Mouse (Mus musculus): Measurements from ENCODE around the gene Dars2. TPM values are rescaled to one million over a fixed set of nuclear protein-coding genes. Genes with fewer than 3 reads are reported as not detected.

Dars2 gene
- total RNA-seq (2021) = 10 to 100 TPM; 23.8 to 25.5 TPM

DNA sequence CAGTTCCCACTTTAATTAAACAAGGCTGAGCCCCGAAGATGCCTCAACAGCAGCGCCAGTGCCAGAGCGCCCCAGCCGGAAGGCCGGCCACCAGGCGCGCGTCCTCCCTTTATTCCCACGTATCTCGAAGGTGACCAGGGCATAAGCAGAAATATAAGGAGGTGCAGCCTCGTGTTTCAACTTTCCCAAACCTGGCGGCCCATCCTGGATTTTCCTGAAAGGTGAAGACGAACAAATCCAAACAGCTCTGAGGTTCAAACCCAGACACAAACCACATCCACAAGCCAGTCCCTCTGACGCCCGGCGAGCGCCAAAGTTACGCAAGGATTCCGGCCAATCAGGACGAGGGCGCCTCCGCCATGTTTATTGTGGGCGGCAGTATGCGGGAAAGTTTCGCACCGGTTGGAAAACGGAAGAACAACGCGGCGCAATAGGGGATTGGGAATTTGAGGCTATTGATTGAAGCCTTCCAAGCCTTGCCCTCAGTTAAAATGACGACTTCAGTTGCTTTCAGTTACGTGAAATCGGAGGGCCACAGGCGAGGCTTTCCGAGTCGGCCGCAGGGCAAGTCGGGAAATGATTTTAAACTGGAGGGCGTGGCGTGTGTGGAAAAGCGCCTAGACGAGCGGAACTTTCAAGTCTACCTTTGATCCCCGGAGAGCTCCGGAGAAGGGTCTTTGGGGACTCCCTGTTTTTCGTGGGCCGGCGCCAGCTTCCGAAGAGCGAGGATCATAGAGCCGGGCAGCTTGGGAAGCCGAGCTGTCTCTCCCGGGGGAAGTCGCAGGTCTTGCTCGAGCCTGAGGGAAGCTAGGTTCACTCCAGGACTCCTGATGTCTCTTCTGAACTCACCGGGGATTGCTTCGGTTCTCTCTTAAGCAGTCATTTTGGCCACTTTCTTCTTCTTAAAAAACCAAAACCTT is at the start of gene Dars2, which contains the start of gene Cenpl:
Gene Dars2, minus strand, starts transcription at position 307 of the 920 bp plus-strand sequence.
Gene Cenpl, plus strand, starts transcription at position 362 of the 920 bp plus-strand sequence.
- peak; percentile 95 to 96 for DNase-seq
- intact Hi-C loops (cut with DNase I) = loop anchor here (2.0 to 5.0 kb wide), 2 partner anchors 36 to 62 kb away; partner anchors contain the start of genes Klhl20 and Zbtb37

- DNase-seq = no peak
- intact Hi-C loops (cut with DNase I) = no loop called here
Measured at GRCm38 (mm10) chr1:161114591-161114990, 44.1 kb upstream of the Dars2 start.

GRCm38 (mm10) chr1:161109216-161109615 is 38.8 kb upstream of the Dars2 start:
- no peak for DNase-seq

DNA sequence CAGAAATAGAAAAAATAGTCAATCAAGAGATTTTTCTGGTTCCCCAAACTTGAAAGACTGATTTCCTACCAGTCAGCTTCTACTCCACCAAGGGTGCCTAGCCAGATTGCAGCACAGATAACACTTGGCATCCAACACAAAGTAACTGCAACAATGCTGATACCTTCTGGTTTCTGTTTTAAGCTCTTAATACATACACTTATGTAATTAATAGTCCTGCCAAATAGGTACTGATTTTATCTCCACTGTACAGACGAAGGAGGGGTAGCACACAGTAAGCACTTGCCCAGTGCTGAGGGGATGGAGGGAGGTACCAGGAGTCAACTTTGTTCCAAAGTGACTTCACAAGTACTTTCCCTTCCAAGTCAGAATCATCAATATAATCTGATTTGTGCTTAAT is 33.4 kb upstream of the Dars2 start:
- DNase-seq = no peak
- intact Hi-C loops (cut with DNase I) = no loop called here

More at GRCm38 (mm10) chr1:161109216-161109615, 38.8 kb upstream of the Dars2 start:
- intact Hi-C loops (cut with DNase I) = no loop called here

- intact Hi-C loops (cut with DNase I) = loop anchor here (5.0 kb wide), 1 partner anchor 97 kb away; no protein-coding TSS in a partner anchor
- DNase-seq = no peak
Measured at GRCm38 (mm10) chr1:161099721-161100405, 29.4 kb upstream of the Dars2 start.

- DNase-seq = no peak
- intact Hi-C loops (cut with DNase I) = no loop called here
Measured at GRCm38 (mm10) chr1:161077243-161077642, 6.8 kb upstream of the Dars2 start.

GRCm38 (mm10) chr1:161076238-161076637 is 5.8 kb upstream of the Dars2 start:
- intact Hi-C loops (cut with DNase I) = no loop called here
- no peak for DNase-seq

DNA sequence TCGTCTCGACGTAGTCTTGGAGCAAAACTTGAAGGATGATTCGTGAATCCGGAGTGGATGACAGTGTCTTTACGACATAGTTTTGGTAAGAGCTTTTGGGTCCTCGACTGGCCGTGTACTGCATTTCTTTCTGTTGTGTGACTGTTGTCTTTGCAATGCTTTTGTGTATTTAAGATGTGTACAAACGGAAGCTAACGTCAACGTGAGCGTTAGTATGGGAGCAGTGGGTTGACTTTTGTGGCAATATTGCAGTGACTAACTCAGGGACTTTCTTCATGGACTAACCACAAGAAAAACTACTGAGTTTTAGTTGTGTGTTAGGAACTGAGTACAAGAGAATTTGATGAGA is 788 bp upstream of the Dars2 start:
- intact Hi-C loops (cut with DNase I) = loop anchor here (2.0 to 5.0 kb wide), 2 partner anchors 36 to 61 kb away; partner anchors contain the start of genes Klhl20 and Zbtb37
- no peak for DNase-seq

GRCm38 (mm10) chr1:161063351-161063750 is 7.1 kb downstream of the Dars2 start:
- no peak for DNase-seq
- intact Hi-C loops (cut with DNase I) = no loop called here

GRCm38 (mm10) chr1:161057164-161057563 is 13.3 kb downstream of the Dars2 start:
- intact Hi-C loops (cut with DNase I) = no loop called here

GRCm38 (mm10) chr1:161046972-161047371 is 23.5 kb downstream of the Dars2 start:
- intact Hi-C loops (cut with DNase I) = no loop called here

More at GRCm38 (mm10) chr1:161057164-161057563, 13.3 kb downstream of the Dars2 start:
- DNase-seq = no peak

GRCm38 (mm10) chr1:161041261-161042020 is 29.0 kb downstream of the Dars2 start:
- intact Hi-C loops (cut with DNase I) = no loop called here
- DNase-seq = no peak

More at GRCm38 (mm10) chr1:161046972-161047371, 23.5 kb downstream of the Dars2 start:
- DNase-seq = no peak

DNA sequence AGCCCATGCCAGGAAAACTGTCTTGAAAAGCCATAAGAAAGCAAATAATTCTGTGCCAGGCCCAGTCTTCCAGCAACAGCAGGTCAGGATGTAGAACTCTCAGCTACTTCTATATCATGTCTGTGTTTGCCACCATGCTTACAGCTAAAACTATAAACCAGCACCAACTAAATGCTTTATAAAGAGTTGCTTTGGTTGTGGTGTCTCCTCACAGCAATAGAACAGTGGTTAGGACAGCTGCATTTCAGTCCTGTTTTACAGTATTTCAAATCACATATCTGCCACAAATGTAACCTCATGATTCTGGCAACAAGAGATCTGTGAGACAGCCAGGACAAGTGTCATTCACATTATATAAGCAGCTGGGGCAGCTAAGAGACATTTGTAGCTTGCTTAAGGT is 29.6 kb downstream of the Dars2 start:
- intact Hi-C loops (cut with DNase I) = no loop called here
- DNase-seq = no peak

GRCm38 (mm10) chr1:161040426-161040770 is 30.1 kb downstream of the Dars2 start:
- DNase-seq = no peak
- intact Hi-C loops (cut with DNase I) = no loop called here

DNA sequence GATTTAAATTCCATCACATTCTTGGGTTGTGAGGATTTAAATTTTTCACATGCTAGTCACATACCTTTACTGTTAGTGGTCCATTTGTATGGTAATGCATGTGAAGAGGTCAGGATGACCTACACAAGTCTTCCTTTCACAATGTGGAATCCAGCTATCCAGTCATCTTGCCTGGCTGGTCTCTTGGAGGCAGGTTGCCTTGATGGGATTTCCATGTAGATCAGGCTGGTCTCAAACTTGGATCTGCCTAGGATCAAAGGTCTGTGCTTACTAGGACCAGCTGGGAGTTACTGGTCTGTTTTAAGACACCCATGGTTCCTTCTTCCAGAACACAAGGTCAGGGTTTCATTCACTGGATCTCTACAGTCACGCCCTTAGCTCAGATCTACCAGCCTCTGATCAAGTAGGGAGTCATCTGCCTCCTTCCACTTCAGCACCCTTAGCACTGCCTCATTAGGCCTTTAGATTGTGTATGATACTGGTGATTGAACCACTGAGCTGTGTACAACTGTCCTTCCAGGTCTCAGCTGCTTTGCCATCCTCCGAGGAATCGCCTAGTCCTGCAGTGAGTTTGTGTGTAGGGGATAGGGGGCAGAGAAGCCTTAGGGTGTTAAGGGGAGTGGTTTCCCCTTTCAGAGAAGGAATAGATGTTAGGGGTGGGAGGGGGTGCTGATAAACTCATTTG is 30.6 kb downstream of the Dars2 start:
- no peak for DNase-seq

GRCm38 (mm10) chr1:161038968-161039721 is 31.3 kb downstream of the Dars2 start:
- intact Hi-C loops (cut with DNase I) = no loop called here
- no peak for DNase-seq

More for the DNA sequence above, 30.6 kb downstream of the Dars2 start:
- intact Hi-C loops (cut with DNase I) = no loop called here

GRCm38 (mm10) chr1:161038004-161038403 is 32.5 kb downstream of the Dars2 start:
- intact Hi-C loops (cut with DNase I) = no loop called here
- DNase-seq = no peak

DNA sequence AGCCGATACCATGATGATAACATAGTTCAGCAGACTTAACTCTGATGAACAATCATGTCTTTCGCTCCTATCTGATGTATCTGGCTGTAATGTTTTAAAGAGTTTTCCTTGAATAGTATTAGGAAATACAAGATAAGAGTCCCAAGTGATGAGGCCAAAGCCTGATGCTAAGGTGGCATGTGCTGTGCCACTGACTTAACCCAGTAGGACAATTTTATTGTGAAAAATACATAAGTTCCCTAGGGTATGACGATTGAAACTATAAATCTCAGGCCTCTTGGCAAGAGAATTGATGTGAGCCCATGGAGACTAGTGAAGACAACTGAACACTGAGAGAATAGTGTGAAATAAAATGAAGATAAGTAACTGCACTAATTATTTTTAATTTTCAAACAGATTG is 32.9 kb downstream of the Dars2 start:
- no peak for DNase-seq
- intact Hi-C loops (cut with DNase I) = no loop called here

DNA sequence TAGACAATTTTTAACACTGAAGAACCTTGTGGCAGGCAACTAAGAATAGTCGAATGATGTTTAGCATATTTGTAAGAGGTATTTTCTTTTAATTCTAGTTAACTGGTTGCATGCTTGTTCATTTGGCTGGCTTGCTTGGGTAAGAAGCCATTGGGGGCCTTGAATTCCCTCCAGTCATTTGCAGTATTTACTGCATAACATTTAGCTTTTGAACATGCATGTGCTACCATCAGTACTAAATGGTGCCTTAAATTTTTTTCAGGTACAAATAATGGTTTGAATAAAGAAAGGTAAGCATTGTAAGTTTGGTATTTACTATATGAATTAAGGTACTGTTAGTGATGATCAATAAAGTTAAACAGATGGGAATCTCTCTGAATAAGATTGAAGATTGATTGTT is 33.4 kb downstream of the Dars2 start:
- intact Hi-C loops (cut with DNase I) = no loop called here
- DNase-seq = no peak

Measured in heart, postnatal 36 days (tissue).